Mouse (Mus musculus) mouse trophoblast stem cell (cell line): ENCODE data around the gene 2310034G01Rik.

Experiments
- in situ Hi-C, 2 experiments: fragments of 300-500 bp; cut with MseI, MboI; formaldehyde crosslinking; loops; 2 replicates in 1 of 2; 3 replicates in 1 of 2; pipeline ENCODE4 v1.15.1; 2025

The 2310034G01Rik gene

GRCm38 (mm10) chr19:46300294-46301045 is 49.6 kb downstream of the 2310034G01Rik start:
- in situ Hi-C loops = no loop called here
